Mouse (Mus musculus): ENCODE measurements around the gene Iscu. TPM values are rescaled to one million over a fixed set of nuclear protein-coding genes. Genes with fewer than 3 reads are reported as not detected.

The Iscu gene
- polyA plus RNA-seq, 1 experiment from 2014 or later, result 76.9 TPM

DNA sequence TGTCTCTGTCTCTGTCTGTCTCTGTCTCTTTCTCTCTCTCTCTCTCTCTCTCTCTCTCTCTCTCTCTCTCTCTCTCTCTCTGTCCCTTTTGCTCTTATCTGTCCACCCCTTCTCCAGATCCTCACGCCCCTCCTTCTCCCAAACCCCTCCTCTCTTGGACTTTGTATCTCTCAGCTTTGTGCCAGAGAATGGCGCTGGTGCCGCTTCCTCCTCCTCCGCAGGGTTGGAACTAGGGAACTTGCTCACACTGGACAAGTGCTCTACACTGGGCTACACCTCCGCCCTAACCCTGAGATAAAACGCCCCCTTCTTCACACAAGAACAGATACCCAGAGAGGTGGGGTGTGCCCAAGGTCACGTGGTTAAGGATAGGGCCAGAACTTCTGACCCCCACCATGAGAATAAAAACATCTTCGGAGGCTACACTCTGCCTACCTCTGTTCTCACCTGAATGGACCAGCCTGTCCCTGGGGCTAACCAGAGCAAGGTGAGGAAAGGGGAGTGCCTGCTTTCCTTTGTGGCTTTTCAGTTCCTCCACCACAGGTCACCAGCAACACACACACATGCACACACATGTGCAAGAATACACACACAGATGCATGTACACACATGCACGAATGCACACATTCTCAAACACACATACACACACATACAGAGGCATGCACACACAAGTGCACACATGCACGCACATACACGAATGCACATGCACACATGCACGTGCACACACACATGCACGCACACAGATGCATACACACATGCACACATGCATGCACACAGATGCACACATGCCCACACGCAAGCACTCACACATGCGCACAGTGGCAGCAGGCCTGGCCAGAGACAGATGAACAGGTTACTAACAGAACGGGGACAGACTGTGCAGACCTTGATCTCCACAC, 18.9 kb downstream of the Iscu start:
- H3K4me2 ChIP-seq (ENCODE audit: low read length), result no peak overlapping the region
- no peak overlapping the region for H3K27ac ChIP-seq (ENCODE audit: low read length)
- 82% methylated on average over 16 of the region's 16 CpGs for WGBS

GRCm38 (mm10) chr5:113796401-113797148, 24.0 kb downstream of the Iscu start:
- no peak for ATAC-seq
- H3K4me1 ChIP-seq (replicated peaks; ENCODE audit: control insufficient read depth, insufficient read depth, low read length), result peaks cover 4% of the 10 kb centered on the region
- H3K9ac ChIP-seq (replicated peaks; ENCODE audit: low read depth, low read length), result no peak overlapping the region
- no peak overlapping the region for H3K4me3 ChIP-seq (replicated peaks; ENCODE audit: low read length)
- H3K9me3 ChIP-seq (ENCODE audit: control insufficient read depth, low read length), result no peaks in the 10 kb centered on the region
- 10% methylated on average over 13 of the region's 13 CpGs for WGBS
- no peak overlapping the region for H3K4me2 ChIP-seq (ENCODE audit: low read length)
- no peak overlapping the region for H3K27ac ChIP-seq (ENCODE audit: low read length)
- H3K27me3 ChIP-seq (replicated peaks; ENCODE audit: control insufficient read depth, insufficient read depth, low read length), result peaks cover 5% of the 10 kb centered on the region; the same call in 1 of the 2 replicates
- no peaks in the 10 kb centered on the region for H3K36me3 ChIP-seq (ENCODE audit: control insufficient read depth, insufficient read depth)

More for the DNA sequence above, 18.9 kb downstream of the Iscu start:
- H3K27me3 ChIP-seq (replicated peaks; ENCODE audit: control insufficient read depth, insufficient read depth, low read length), result 0 out of 2 replicates have a peak, but pooled peaks cover 2% of the 10 kb centered on the region
- no peak overlapping the region for H3K9ac ChIP-seq (replicated peaks; ENCODE audit: low read depth, low read length)
- H3K4me1 ChIP-seq (replicated peaks; ENCODE audit: control insufficient read depth, insufficient read depth, low read length), result no peaks in the 10 kb centered on the region
- no peak for ATAC-seq
- H3K9me3 ChIP-seq (ENCODE audit: control insufficient read depth, low read length), result no peaks in the 10 kb centered on the region
- H3K4me3 ChIP-seq (replicated peaks; ENCODE audit: low read length), result no peak overlapping the region
- H3K36me3 ChIP-seq (ENCODE audit: control insufficient read depth, insufficient read depth), result no peaks in the 10 kb centered on the region

DNA sequence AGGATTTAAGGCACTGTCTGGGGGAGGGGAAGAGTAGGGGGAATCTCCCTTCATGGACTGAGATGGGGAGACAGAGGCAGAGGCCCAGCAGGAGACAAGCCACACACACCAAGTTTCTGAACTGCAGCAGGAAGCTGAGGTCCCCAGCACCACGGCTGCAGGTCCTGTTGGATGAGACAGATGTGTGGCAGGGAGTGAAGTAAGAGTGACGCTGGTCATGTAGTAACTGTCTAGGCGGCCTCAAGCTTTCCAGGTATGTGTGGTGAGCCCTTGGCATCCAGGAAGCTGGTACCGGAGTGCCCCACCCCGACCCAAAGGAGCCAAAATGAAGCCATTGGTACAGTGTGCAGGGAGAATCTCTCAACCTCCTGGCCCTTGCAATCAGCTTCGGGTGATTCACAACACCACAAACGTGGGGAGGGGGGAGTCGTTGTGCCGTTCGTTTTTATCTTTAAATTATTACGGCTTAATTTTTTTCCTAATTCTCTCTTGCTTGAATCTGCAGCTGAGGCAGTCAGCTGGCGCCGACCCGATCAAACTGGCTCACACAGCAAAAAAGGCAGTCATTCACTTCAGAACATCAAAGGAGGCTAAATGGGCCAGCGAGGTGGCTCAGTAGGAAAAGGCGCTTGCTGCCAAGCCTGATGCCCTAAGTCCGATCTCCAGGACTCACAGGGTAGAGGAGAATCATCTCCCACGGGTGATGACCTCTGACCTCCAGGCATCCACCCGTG, 24.8 kb downstream of the Iscu start:
- no peak for ATAC-seq
- no peak overlapping the region for H3K4me2 ChIP-seq (ENCODE audit: low read length)
- H3K4me3 ChIP-seq (replicated peaks; ENCODE audit: low read length), result no peak overlapping the region
- peaks cover 4% of the 10 kb centered on the region for H3K4me1 ChIP-seq (replicated peaks; ENCODE audit: control insufficient read depth, insufficient read depth, low read length)
- H3K9ac ChIP-seq (replicated peaks; ENCODE audit: low read depth, low read length), result no peak overlapping the region
- no peaks in the 10 kb centered on the region for H3K36me3 ChIP-seq (ENCODE audit: control insufficient read depth, insufficient read depth)
- peaks cover 5% of the 10 kb centered on the region; the same call in 1 of the 2 replicates for H3K27me3 ChIP-seq (replicated peaks; ENCODE audit: control insufficient read depth, insufficient read depth, low read length)
- H3K9me3 ChIP-seq (ENCODE audit: control insufficient read depth, low read length), result no peaks in the 10 kb centered on the region
- H3K27ac ChIP-seq (ENCODE audit: low read length), result no peak overlapping the region
- 11% methylated on average over 19 of the region's 19 CpGs for WGBS

DNA sequence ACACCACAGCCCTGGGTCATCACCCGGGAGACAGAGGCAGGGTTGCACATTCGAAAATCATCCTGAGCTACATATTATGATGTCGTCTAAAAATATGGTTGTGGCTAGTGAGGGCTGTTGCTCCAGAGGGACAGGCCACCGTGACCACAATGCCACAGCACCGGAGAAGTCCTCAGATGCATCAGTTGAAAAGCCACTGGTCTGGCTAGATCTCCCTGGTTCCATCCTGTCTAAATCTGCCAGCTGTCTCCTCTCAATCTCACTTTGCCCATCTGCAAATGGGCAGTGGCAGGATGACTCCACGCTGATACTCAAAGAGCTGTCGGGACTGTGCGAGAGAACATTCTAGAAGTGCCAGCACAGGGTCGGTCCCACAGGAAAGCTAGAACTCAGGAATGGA, 26.0 kb downstream of the Iscu start:
- H3K36me3 ChIP-seq (ENCODE audit: control insufficient read depth, insufficient read depth), result no peaks in the 10 kb centered on the region
- H3K9ac ChIP-seq (replicated peaks; ENCODE audit: low read depth, low read length), result no peak overlapping the region
- peaks cover 4% of the 10 kb centered on the region for H3K4me1 ChIP-seq (replicated peaks; ENCODE audit: control insufficient read depth, insufficient read depth, low read length)
- ATAC-seq, result no peak
- H3K9me3 ChIP-seq (ENCODE audit: control insufficient read depth, low read length), result no peaks in the 10 kb centered on the region
- H3K27me3 ChIP-seq (replicated peaks; ENCODE audit: control insufficient read depth, insufficient read depth, low read length), result peaks cover 5% of the 10 kb centered on the region; the same call in 1 of the 2 replicates
- H3K27ac ChIP-seq (ENCODE audit: low read length), result no peak overlapping the region
- H3K4me2 ChIP-seq (ENCODE audit: low read length), result no peak overlapping the region
- WGBS, result 86% methylated on average over 9 of the region's 9 CpGs
- H3K4me3 ChIP-seq (replicated peaks; ENCODE audit: low read length), result no peak overlapping the region

DNA sequence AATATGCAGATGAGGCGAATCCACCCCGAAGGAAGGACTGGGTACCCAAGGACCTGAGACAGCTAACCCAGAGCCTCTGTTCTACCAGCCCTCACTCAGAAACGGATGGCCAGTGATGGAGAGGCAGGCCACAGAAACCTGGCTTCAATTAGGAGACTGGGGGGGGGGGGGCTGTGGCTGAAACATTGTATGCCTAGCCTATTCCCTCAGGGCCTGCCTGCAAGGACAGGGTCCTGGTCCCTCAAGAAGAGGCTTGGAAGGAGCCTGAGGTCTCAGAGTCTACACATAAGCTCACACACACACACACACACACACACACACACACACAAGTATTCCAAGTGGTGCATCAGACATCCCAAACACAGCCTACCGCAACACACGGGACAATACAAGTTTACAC, 27.1 kb downstream of the Iscu start:
- no peak overlapping the region; the same call in 1 of the 2 replicates for H3K9ac ChIP-seq (replicated peaks; ENCODE audit: low read depth, low read length)
- peaks cover 4% of the 10 kb centered on the region for H3K4me1 ChIP-seq (replicated peaks; ENCODE audit: control insufficient read depth, insufficient read depth, low read length)
- no peak overlapping the region for H3K27ac ChIP-seq (ENCODE audit: low read length)
- peak; percentile 23; the same call in 1 of the 2 replicates for ATAC-seq
- no peaks in the 10 kb centered on the region for H3K9me3 ChIP-seq (ENCODE audit: control insufficient read depth, low read length)
- no peaks in the 10 kb centered on the region for H3K36me3 ChIP-seq (ENCODE audit: control insufficient read depth, insufficient read depth)
- H3K4me2 ChIP-seq (ENCODE audit: low read length), result no peak overlapping the region
- H3K27me3 ChIP-seq (replicated peaks; ENCODE audit: control insufficient read depth, insufficient read depth, low read length), result peaks cover 5% of the 10 kb centered on the region; the same call in 1 of the 2 replicates
- no peak overlapping the region for H3K4me3 ChIP-seq (replicated peaks; ENCODE audit: low read length)
- WGBS, result 46% methylated on average over 5 of the region's 5 CpGs

- H3K27ac ChIP-seq (ENCODE audit: low read length), result no peak within 1 kb of the TSS
- no peaks in the 10 kb centered on the region for H3K36me3 ChIP-seq (ENCODE audit: control insufficient read depth, insufficient read depth)
- H3K9ac ChIP-seq (replicated peaks; ENCODE audit: low read depth, low read length), result no peak within 1 kb of the TSS; the same call in 1 of the 2 replicates
- no peaks in the 10 kb centered on the region for H3K9me3 ChIP-seq (ENCODE audit: control insufficient read depth, low read length)
- ATAC-seq, result peak; percentile 54
- H3K27me3 ChIP-seq (replicated peaks; ENCODE audit: control insufficient read depth, insufficient read depth, low read length), result peaks cover 5% of the 10 kb centered on the region; the same call in 1 of the 2 replicates
- WGBS, result 0% methylated on average over 11 of the region's 11 CpGs
- peaks cover 4% of the 10 kb centered on the region for H3K4me1 ChIP-seq (replicated peaks; ENCODE audit: control insufficient read depth, insufficient read depth, low read length)
- no peak within 1 kb of the TSS for H3K4me3 ChIP-seq (replicated peaks; ENCODE audit: low read length)
- no peak within 1 kb of the TSS for H3K4me2 ChIP-seq (ENCODE audit: low read length)
Measured at GRCm38 (mm10) chr5:113800280-113800679, 27.7 kb downstream of the Iscu start, which contains the start of gene Tmem119. TSS of gene Tmem119 (minus strand) at chr5:113800516.

GRCm38 (mm10) chr5:113804395-113804966, 31.9 kb downstream of the Iscu start:
- no peak overlapping the region for H3K27ac ChIP-seq (ENCODE audit: low read length)
- no peaks in the 10 kb centered on the region for H3K36me3 ChIP-seq (ENCODE audit: control insufficient read depth, insufficient read depth)
- H3K27me3 ChIP-seq (replicated peaks; ENCODE audit: control insufficient read depth, insufficient read depth, low read length), result no peaks in the 10 kb centered on the region
- no peak overlapping the region for H3K9ac ChIP-seq (replicated peaks; ENCODE audit: low read depth, low read length)
- peaks cover 4% of the 10 kb centered on the region; the same call in 1 of the 2 replicates for H3K4me1 ChIP-seq (replicated peaks; ENCODE audit: control insufficient read depth, insufficient read depth, low read length)
- WGBS, result 64% methylated on average over 7 of the region's 7 CpGs
- H3K4me2 ChIP-seq (ENCODE audit: low read length), result no peak overlapping the region
- H3K4me3 ChIP-seq (replicated peaks; ENCODE audit: low read length), result no peak overlapping the region
- H3K9me3 ChIP-seq (ENCODE audit: control insufficient read depth, low read length), result no peaks in the 10 kb centered on the region
- ATAC-seq, result no peak

DNA sequence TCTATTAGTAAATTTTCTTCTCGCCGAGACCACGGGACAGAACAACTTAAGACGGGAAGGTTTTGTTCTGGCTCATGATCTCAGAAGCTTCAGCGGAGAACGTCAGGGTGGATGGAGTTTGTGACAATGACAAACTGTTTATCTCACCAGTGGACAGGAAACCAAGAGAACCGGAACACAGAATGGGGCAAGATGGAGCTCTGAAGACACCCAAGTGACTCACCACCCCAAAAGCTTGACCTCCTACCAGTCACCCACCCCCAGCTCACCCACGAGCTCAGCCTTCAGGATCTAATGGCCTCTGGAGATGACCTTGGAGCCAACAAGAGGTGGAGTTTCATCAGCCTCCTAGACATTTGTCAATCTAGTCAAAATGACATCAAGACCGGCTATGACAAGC, 32.8 kb downstream of the Iscu start:
- Histone ChIP-seq H3K36me3 (ENCODE audit: control insufficient read depth, insufficient read depth) (no peaks in the 10 kb centered on the region), H3K4me1 (replicated peaks; ENCODE audit: control insufficient read depth, insufficient read depth, low read length) (peaks cover 2% of the 10 kb centered on the region; the same call in 1 of the 2 replicates), H3K27me3 (replicated peaks; ENCODE audit: control insufficient read depth, insufficient read depth, low read length) (no peaks in the 10 kb centered on the region), H3K27ac (ENCODE audit: low read length) (no peak overlapping the region), H3K9me3 (ENCODE audit: control insufficient read depth, low read length) (no peaks in the 10 kb centered on the region), H3K4me3 (replicated peaks; ENCODE audit: low read length) (no peak overlapping the region), H3K4me2 (ENCODE audit: low read length) (no peak overlapping the region), H3K9ac (replicated peaks; ENCODE audit: low read depth, low read length) (no peak overlapping the region)
- 90% methylated on average over 9 of the region's 9 CpGs for WGBS
- ATAC-seq, result no peak
